Mouse (Mus musculus) gonadal fat pad, adult 2 months (tissue): ENCODE measurements around the gene Spocd1. TPM values are rescaled to one million over a fixed set of nuclear protein-coding genes. Genes with fewer than 3 reads are reported as not detected.
A peak's percentile ranks its signal among the peaks of the same experiment; 100 is the strongest.
"Not testable (repeated sequence)": the region's sequence is repeated elsewhere in the genome, so short reads cannot be mapped to it uniquely, and the experiment has no call there.

Experiments used
- DNase-seq: peaks from one replicate; pipeline ENCODE4 v3.0.0-alpha.2; 2012; ENCODE audit warnings: low read depth
- polyA plus RNA-seq: library from polyadenylated mRNA; depleted of rRNA; stranded (reverse); fragments of >200 nt; gene quantifications from 2 replicates; pipeline ENCODE4 v1.2.3, GENCODE M21; 2012; rRNA removed

The Spocd1 gene
- not detected in 2 replicates for polyA plus RNA-seq

DNA sequence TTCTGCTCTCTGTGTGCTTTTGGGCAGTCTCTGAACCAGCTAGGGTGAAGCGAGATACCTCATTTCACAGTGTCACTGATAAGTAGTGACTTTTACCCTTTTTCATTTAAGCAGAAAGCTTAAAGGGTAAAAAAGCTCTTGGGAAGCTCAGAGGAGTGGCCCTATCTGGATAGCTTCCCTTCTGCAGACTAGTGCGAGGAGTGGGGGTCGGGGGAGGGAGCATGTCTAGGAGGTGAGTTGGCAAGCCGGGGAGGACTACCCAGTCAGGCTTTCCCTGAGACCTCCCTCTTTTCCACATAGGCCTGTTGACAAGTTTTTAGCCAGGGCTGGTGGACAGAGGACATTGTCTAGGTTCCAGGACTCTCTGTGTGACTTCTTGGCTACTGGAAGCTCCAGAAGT, at the start of gene Spocd1:
TSS of gene Spocd1 (plus strand) at position 301 of the 400 bp plus-strand sequence.
- DNase-seq: no peak

GRCm38 (mm10) chr4:129880615-129881014, 48.4 kb upstream of the Spocd1 start:
- no peak for DNase-seq

- no peak for DNase-seq
These were observed 47.4 kb upstream of the Spocd1 start for GRCm38 (mm10) chr4:129881661-129882060.

DNA sequence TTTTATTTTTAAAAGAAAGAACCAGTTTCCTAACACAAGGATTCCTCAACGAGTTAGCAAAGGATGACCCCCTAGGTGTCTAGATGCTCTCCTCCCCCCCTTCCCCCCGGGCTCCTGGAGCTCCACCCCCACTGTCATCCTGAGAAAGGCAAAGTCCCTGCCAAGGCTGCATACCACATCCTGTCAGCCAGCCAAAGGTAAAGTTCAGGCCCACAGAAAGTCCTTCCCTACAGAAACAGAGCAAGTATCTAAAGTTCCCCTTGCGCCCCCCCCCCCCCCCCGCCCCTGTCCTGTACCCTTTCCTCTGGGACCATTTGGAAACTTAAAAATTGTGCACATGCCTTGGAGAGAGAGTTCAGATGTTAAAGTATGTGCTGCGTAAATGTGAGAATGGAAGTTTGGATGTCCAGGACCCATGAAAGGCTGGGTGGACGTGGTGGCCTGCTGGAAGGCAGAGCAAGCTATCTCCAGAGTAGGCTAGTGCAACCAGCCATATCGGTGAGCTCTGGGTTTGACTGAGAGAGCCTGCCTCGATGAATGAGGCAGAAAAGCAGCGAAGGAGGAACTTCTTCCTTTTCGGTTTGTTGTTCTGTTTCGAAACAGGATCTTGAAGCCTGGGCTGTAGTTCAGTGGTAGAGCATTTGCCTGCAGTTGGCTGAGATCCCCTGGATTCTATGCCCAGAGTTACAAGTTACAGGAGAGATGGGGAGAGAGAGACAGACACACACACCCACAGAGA, 46.3 kb upstream of the Spocd1 start:
- DNase-seq: peak; percentile 49

DNA sequence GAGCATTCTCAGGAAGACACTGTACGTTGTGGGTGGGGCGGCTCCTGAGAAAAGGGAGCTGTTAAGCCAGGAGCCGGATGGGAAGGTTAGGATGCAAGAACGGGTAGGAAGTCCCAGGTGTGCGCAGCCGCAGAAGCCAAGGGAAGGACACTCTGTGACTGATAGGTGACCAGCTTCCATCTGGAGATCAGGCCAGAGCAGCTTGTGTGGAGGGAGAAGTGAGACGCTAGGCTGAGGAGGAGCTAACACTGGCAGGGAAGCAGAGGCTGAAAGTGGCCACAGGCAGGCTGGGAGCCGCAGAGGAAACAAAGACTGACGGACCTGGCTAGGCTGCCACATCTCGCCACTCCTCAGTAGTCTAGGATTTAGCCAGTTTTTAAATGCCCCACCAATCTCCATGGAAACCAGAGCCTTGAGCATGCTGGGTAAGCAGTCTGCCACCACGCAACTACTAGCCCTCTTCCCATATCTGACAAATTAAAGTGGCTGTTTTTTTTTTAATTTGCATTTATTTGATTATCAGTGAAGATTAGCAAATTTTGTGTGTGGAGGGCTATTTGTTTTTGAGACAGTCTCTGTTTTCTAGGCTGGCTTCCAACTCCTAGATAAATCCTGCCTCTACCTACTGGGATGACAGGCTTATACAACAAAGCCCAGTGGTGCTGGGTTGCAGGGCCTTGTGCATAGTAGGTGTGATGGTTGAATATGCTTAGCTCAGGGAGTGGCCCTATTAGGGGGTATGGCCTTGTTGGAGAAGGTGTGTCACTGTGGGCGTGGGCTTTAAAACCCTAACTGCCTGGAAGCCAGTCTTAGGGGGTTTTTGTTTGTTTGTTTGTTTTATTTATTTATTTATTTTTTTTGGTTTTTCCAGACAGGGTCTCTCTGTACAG, 44.8 kb upstream of the Spocd1 start:
- no peak for DNase-seq

DNA sequence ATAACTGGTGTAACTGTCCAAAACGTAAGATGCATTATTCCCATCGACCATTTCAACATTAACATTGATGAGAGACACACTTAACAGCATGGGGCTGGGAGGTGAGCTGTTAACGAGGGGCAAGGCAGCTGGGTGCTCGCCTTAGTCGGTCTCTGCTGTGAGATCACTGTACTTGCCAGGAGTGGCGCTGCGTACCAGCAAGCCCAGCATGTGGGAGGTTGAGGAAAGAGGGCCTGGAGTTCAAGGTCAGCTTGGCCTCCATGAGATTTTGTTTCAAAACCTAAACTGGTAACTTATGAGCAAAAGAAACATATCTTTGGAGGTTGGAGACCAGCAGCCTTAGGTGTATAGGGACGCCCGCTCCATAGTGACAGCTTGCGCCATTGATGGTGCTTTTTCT, 39.4 kb upstream of the Spocd1 start:
- DNase-seq: no peak

DNA sequence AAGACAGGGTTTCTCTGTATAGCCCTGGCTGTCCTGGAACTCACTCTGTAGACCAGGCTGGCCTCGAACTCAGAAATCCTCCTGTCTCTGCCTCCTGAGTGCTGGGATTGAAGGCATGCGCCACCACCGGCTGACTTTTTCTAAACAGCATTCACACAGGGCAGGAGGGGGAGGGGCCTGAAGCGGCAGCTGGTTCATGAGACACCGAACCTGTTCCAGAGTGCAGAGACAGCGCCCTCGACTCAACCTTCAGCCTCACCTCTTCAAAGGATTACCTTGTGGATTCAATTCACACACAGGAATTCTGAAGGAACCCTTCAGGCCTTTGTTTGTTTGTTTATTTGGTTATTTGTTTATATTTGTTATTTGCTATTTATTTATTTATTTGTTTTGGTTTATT, 39.0 kb upstream of the Spocd1 start:
- DNase-seq: no peak

DNA sequence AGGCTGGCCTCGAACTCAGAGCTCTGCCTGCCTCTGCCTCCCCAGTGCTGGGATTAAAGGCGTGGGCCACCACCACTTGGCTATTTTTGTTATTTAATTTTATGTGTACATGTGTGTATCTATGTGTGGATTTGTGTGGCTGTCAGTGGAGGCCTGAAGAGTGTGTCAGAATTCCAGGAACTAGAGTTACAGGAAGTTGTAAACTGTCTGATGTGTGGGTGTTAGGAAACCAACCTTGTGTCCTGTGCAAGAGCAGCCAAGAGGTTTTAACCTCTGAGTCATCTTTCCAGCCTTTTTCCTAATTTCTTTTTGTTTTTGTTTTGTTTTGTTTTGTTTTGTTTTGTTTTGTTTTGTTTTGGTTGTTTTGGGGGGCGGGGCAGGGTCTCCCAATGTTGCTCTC, 34.2 kb upstream of the Spocd1 start:
- DNase-seq: no peak

GRCm38 (mm10) chr4:129898815-129899214, 30.2 kb upstream of the Spocd1 start:
- DNase-seq: not testable (repeated sequence)

DNA sequence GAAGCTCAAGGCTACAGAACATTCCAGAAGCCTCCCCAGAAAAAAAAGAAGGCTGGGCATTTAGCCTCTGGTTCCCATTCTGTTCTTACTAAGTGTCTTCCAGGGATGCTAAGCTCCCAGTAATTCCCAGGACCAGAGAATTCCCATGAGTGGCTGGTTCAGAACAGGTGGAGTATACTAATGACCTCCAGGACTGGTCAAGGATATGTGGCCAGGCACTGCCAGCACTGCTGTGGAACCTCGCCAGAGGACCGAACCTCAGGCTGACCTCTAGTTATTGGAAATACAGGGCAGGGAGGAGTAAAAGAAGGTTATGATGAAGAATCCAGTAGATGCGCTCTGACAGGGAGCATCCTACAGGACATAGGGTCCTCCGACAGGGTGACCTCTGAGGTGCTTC, 26.7 kb upstream of the Spocd1 start:
- no peak for DNase-seq

- DNase-seq: no peak
These were observed 25.5 kb upstream of the Spocd1 start for GRCm38 (mm10) chr4:129903577-129903976.

DNA sequence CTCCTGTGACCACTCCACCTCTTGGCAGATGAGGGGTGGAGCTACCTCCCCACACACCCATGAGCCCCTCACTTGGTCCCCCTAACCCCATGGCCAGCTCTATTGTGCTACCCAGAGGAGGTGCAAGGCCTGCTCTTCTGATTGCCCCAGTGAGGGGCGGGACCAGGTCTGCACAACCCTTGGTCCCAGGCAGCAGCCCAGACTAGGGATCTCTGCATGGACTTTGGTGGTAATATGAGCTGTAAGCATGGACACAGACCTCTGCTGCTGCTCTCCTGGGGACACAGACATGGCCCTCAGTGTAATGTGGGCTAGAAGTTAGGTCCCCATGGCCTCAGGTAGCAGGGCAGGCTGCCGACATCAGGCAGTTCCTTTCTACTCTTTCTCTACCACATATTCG, 24.0 kb upstream of the Spocd1 start:
- DNase-seq: no peak

DNA sequence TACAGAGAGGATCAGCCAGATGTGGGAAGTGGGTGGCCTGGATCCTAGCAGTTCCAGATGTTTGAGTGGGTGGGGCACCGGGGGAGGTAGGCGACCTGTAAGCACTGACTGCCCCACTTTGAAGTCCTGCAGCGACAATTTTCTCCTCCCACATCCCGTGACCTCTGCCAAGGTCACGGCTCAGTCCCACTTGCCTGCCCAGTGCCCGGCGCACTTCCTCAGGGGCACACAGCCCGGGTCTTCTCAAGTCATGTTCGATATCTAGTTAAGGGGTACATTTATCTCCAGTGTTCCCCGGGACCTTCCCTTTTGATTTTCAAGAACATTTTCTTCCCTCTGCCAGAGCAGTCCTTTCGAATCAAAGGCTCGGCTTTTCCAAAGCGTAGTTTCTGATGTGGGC, 23.0 kb upstream of the Spocd1 start:
- DNase-seq: no peak

DNA sequence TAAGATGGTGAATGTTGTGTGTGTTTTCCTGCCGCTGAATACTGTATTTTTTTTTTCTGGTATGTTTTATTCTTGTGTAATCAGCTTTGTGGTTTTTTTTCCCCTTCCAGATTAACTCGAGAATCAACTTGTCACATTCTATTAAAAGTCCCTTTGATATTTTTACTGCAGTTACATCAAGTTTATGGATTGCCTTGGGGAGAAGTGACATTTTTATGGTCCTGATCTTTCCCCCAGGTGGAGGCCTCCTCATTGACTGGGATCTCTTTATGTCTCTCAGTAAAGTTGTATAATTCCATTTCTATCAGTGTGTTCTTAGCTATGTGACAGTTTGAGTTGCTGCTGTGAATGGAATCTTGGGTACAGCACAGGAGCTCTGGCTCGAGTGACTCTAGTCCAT, 20.2 kb upstream of the Spocd1 start:
- DNase-seq: no peak

DNA sequence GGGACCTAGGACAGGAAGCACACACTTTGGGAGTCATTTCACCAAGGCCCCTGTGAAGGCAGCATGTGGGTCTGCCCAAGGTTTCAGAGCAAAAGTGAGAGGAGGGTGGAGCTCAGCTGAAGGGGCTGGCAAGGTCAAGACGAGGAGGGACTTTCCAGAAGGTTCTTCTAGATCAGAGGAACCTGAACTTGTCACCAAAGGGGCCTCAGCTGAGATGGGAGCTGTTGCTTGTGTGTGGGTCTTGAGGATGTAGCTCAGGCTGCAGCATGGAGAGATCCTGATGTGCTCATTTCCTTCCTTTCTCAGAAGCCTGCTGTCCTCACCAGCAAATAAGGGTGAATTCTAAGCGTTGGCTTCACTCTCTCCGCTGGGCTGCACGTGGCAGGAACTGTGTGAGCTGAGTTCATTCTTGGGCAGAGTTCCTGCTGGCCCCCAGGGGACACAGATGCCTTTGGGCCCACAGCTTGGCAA, 19.8 kb upstream of the Spocd1 start:
- no peak for DNase-seq

DNA sequence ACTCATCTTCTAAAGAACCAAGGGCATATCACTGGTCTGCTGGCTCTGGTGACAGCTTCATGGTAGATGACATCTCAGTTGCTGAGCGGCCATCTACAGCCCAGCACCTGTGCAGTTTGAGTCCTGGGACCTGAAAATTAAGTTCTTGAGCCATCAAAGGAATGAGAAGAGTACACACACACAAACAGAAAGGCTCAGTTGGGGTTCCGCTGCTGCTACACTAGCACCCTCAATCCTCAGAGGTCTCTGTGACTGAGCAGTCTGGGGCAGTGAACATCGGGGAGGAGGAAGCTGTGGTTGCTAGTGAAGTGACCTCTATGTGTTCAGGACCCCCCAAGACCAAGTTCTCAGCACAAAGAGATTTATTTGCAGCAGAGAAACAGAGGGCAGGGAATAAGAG, 16.1 kb upstream of the Spocd1 start:
- no peak for DNase-seq

GRCm38 (mm10) chr4:129913761-129914644, 15.0 kb upstream of the Spocd1 start:
- no peak for DNase-seq

GRCm38 (mm10) chr4:129914686-129915085, 14.4 kb upstream of the Spocd1 start:
- no peak for DNase-seq

- no peak for DNase-seq
These were observed 13.6 kb upstream of the Spocd1 start for GRCm38 (mm10) chr4:129915349-129915988.

DNA sequence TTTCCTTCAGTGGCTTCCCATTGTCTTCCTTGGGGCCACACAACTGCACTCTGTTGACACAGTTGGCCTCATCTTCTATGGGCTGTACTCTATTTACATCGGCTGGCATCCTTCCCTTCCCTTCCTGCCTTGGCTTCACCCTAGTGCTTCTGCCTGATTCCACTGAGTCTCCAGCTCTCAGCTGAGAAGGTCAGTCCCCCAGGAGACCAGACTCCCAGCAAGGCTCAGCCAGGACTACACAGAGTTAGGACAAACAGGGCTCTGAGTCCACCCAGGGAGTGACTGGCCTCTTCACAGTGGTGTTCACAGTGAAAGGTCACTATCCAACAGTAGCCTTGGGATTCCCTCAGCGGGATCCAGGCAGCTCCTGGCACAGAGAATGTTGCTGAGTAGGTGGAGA, 12.9 kb upstream of the Spocd1 start:
- no peak for DNase-seq

- no peak for DNase-seq
These were observed 11.9 kb upstream of the Spocd1 start for GRCm38 (mm10) chr4:129917016-129917603.
